Mouse (Mus musculus) layer of hippocampus, adult 9-10 months (tissue): ENCODE results near the gene Emp1.

Experiments used
- DNase-seq: peaks from one replicate; pipeline ENCODE4 v3.0.0; 2022; ENCODE audit warnings: low spot score

Gene Emp1

DNA sequence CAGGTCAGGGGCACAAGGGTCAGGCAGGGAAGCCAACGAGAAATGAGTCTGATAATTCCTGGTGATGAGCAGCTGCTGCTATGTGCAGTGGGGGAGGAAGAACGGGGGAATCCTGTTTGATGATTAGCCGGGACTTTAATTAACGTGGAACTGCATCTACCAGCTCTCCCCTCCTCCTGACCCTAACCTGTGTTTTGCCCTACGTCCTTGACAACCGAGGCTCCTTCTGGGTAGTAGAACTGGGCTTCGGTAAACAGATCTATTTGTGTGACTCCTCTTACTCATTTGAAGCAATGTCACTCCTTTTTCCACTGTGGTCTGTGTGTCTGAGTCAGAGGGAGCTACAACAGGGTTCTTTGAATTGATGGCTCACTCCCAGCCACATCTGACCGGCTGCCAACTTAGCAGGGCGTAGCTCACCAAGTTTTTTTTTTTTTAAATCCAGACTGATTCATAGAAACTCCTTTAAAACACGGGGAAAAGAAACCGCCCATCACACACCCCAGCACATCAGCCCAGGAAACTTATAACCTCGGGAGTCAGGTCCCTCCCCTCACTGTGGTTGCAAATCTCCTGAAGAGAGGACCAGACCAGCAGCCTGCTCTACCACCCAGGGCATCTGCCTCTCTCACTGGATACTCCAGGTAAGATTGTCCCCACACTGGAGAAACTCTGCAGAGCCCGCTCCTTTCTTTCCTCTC is at the start of gene Emp1:
TSS of gene Emp1 (plus strand) at position 87 of the 701 bp plus-strand sequence.
- DNase-seq = no peak

DNA sequence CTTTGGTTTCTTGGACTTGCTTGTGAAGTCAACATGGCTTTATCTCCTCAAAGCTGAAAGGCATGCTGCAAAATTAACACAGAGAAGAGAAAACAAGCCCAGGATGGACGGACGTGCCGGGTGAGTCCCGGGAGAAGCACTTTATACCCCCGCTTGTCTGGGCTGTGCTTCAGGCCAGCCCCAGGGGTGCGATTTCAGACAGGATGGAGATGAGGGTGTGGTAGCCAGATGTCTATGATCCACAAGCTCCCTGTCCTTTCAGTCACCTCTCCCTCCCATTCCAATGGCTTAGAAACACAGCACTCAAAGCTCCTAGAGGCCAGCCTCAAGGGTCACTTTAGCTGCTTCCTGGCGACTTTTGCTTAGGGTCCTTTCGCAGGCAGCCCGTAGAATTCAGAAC is 48.4 kb upstream of the Emp1 start:
- no peak for DNase-seq

DNA sequence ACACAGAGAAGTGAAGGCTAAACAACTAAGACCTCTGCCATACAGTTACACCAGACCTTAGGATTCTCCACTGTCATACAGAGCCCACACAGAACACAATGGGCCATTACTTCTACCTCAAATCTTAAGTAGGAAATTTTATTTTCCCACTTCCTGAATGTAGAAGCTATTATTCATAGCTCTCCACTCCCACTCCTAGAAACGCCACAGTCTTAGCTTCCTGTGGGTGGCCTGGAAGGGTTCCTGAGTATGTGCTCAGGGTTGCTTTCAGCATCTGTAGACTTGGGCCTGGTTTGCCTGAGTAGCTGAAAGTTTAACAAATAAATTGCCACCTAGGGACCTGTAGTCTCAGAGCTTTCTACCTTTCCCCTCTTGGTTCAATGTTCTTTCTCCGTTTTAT is 46.2 kb upstream of the Emp1 start:
- no peak for DNase-seq

DNA sequence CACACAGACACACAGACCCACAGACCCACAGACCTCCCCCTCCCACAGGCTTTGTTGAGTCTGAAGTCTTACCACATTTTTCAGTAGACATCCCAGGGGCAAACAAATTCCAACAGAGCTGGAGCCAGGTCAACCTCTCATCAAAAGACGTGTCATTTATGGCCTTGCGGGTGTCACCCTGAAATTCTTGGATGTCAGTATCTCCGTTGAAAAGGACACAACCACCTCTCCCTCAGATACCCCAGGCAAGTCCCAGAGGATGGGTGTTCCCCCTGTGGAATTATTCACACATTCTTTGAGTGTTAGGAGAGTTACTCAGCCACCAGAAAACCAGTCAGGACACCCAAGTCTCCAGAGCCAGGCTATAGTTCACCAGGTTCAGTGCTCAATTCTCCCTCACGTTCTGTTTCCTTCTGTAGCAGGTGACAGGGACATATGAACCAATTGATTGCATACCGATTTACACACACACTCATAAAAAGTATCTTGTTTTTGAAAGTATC is 42.9 kb upstream of the Emp1 start:
- no peak for DNase-seq

DNA sequence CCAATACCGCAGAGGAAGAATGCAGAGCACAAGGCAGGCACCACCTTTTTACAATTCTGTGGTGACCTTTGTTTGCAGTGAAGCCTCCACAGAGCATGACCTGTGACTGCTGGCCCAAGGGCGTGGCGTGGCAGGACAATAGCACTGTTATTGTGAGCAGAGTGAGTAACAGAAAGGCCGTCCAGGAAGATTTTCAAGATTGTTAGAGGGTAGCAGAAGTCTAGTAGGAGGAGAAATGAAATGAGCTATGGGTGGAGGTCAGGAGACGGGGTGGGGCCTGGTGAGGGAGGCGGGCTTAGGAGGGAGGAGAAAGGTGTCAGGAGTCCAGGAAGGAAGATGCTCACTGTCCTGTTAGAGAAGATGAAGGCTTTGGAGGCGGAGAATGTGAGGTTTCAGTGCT is 39.6 kb upstream of the Emp1 start:
- no peak for DNase-seq

DNA sequence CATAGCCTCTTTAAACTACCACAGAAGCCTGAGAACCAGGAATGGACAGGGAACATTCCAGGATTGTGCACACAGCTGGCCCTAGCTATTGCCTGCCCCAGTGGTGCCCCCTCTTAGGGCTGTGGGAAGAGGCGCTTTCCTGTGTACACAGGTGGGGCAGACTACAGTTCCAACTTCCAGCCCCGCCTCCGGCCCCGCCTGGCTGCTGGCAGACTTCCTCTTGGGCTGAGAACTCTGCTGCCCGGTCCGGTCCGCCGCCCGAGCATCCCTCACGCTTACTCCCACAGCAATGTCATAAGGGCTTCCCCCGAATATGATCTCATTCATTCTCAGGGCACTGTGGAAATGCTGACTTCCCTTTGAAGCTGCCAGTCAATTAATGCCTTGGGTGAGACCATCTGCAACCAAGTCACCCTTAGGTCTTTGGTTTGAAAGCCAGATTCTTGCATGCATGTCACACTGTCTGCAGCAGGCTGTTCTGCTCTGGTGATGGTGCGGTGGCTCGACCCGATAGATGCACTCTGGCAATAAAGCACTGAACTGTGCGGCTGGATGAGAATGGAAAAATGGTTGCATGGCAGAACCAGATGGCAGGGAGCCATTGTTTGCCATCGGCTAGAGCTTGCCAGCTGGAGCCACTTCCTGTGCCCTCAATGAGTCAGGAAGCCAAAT is 38.9 kb upstream of the Emp1 start:
- no peak for DNase-seq

DNA sequence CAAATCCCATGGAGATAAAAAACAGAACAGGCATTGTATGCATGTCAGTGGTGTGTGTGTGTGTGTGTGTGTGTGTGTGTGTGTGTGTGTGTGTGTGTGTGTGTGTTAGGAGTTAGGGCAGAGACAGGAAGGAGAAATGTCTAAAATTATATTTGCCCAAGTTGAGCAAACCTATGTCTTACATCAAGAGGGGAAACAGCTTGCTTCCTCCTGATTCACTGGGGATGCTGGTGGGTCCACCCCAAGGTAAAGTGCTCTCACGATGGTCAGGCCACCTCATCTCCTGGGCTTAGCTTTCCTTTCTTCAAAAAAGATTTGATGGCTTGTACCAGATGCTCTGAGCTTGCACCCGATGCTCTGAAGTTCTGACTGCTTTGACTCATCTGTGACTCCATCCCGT is 38.2 kb upstream of the Emp1 start:
- DNase-seq = no peak

DNA sequence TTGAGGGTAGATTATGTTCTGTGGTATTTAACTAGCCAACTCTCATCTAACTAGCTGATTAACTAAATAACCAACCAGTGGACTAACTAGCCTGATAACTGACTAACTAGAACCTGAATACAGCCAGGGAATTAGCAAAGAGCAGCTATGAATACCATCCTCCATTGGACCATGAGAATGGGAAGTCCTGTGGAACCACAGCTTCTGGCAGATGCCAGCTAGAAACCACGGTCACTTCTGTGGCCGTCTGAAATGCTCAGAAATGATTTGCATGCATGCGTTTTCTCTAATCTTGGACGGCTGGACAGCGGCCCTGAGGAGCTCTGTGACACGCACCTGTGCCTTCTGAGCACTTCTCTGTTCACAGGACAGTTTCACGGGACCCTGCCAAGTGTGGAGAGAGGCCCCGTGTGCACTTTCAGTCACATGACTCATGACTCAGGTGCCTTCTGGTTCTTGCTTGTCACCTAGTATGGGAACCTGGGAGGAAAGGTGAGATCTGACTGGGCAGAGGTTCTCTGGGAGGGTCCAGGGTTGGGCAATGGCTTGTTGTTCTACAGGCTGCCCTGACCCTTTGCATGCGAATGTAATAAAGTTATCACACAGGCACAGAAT is 37.6 kb upstream of the Emp1 start:
- DNase-seq = no peak

DNA sequence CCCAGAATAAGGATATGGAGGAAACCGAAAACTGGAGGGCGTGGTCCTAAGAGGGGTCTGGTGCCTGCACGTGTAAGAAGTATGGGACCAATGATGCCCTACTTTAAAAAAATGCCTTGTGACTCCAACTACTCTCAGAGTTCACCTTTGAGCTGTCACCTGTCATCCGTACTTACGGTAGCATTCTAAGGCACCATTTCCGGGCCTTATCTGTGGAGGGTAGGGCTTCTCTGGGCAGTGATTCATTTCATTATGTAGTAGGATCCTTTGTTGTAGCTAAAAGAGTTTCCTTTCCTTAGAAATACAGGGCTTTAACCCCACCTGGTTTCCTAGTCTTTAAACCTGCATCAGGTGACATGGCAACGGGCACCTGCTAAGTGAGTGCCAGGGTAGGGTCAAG is 35.5 kb upstream of the Emp1 start:
- DNase-seq = no peak

DNA sequence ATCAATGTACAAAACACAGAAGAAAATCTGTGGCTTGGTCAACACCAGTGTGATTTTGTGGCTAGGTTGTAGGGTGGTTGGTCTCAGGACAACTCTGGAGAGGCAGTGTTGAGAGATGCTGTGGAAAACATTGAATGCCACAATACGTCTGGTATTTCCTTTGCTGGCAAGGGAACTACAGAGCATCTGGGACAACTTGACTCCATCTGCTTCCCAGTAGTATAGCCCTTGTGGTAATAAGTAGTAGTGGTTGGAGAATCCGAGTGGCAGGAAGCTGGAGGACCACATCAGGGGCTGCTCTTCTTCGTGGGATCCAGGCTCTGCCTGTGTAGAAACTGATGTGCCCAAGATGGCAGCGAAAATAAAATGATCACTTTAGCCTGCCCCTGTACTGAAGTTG is 30.4 kb upstream of the Emp1 start:
- DNase-seq = peak; percentile 41

DNA sequence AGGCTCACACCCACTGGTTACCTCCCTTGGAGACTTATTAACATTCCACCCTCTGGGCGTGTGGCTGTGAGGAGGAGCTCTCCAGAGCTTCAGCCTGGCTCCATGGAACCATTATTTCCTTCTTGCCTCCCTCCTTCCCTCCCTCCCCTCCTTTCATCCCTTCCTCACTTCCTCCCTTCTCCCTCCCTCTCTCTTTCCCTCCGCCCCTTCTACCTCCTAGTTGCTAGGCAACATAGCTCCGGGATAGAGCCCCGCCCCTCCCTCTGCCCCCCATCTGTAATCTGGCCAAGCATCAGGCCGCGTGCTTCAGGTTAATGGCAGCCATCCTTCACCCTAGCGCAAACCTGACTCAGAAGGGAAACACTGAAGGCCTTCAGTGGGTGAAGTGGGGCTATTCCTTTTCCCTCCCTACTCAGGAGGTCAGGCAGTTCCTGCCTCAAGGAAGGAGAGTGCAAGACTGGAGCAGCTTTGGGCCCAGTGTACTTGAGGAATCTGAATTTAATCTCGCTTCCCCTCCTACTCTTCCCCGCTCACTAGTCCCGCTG is 29.5 kb upstream of the Emp1 start:
- DNase-seq = no peak

DNA sequence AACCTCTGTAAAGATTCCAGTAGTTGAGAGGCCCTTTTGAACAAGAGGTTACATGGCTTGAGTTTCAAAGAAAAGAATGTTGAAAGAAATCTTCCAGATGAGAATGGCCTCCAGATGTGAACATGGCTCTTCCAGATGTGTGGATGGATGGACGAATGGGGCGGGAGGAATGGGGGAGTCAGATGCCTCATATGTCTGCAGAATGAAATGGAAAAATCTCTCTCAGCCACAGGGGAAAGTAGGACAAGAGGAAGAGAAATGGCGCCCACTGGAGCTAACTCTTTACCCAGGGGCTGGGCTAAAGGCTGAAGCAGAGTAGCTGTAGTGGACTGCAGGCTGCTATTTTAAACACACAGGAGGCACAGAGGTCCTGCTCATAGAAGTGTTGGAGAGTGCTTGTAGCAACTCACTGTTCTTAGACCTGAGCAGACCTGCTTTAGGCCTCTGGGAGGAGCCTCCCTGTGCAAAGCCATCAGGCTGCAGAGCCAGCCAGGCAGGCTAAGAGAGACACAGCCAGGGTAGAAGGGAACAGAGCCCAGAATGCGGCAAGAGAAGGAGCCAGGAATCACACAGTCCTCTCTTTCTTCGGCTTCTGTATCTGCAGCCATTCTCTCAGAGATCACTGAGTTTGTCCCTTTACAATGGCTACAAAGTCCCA is 28.2 kb upstream of the Emp1 start:
- no peak for DNase-seq

DNA sequence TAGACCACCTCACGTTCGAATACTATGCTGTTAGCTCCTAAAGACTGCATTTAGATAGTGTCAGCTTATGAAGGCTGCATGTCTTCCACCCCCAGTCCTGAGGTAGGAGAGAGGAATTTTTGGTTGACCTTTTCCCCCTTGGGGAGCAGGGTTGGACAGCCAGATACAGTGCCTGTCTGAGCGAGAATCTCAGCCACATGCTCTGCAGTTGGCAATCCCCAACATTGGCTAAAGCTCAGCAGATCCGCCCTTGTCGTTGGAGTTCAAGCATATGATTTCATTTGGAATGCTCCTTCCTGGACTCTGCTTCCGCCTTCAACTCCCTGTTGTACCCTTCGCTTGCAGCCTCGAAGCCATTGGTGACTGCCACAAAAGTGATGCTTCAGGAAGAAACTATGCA is 26.0 kb upstream of the Emp1 start:
- no peak for DNase-seq

DNA sequence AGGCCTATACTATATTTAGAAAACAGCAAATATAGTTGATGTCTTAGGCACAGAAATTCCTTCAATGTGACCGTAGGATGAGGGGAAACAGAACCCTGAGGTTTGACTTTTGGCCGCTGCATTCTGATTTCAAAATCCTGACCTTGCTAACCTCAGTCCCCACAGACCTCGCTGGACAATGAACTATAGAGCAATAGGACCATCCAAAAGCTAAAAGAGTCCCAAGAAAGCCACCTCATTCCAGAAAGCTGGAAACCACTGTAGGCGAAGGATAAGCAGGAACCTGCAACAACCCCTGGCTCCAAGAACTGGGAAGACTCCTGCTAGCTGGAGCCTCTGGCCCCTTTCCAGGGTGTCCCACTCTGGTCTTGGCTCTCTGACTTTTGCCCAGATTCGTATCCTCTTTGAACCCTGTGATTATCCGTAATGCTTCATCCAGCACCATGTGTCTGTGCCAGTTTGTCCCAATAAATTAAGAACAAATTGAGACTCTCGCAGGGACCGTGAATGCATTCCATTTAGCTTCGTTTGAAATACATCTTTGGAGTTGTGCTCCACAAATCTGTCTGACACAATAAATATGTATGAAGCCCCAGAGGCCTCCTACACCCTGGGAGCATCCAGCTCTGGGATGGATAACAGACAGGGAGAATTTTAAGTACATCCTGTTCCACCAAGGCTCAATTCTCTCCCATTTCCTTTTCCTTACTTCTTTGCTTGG is 21.8 kb upstream of the Emp1 start:
- DNase-seq = no peak

DNA sequence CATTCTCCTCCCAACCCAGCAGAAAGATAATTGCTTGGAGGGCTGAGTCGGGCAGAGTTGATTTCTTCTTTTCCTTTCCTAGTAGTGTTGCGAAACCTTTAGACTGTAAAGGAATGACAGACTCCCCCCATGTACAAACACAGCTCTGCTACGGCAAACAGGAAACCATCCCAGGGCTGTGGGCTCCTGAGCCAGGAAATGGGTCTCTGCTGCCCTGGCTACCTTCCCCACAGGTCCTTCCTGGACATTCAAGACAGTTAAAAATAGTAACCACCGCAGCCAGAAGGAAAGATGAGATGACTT is 21.3 kb upstream of the Emp1 start:
- no peak for DNase-seq

DNA sequence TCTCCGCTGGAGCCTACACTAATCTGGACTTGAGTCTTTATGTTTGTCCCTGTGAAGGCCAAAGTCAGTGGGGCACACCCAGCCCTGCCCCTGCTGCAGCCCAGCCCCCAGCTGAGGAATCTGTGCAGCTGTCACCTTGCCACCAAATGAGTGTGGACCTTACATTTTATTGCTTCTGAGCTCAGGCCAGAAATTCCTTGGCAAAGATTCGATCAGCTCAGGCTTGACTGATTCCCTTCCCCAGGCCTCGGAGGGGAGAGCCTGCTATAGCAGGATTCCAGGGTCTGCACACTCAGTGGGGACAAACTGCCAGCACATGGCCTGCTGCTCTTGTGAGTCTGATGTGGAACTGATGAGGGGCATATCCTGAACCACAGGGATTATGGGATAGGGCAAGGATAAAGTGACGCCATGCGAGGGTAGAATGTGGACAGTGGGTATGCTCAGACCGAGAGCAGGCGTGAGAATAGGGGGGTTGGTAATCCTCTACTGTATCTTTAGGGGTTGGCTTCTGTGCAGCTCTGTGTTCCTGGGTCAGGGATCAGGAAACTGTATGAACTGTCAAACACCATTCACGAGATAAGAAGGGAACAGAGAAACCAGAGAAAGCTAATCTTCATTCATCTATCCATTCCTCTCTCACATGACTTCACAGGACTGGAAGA is 10.6 kb upstream of the Emp1 start:
- no peak for DNase-seq

DNA sequence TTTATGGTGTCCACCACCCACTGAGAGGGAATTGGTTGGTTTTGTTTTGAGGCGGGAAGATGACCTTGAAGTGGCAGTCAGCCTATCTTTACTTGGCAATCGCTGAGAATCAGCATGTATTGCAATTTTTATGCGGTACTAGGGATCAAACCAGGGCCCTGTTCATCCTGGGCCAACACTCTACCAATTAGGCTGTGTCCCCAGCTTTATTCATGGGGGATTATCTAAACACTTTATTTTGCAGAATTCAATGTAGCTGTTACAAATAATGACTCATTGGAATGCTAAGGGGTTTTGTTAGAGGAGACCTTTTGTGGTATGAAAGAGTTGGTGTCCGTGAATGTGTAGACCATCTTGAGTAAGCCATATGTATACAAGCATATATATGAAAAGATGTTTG is 9.8 kb upstream of the Emp1 start:
- DNase-seq = no peak

DNA sequence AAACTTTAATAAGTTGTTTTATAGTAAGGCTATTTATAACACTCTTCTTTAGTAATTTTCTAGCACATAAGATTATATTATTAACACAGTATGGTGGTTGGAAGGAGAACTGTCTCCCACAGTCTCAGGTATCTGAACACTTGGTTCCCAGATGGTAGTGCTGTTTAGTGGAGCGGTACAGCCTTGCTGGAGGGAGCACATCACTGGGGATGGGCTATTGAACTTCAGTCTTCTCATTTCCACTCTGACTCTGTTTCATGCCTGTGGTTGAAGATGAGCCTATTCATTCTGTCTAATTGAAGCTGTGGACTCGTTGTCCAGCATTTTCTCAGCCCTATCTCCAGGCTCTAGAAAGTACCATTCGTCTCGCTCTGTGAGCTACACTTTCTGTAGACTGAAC is 7.4 kb upstream of the Emp1 start:
- no peak for DNase-seq

DNA sequence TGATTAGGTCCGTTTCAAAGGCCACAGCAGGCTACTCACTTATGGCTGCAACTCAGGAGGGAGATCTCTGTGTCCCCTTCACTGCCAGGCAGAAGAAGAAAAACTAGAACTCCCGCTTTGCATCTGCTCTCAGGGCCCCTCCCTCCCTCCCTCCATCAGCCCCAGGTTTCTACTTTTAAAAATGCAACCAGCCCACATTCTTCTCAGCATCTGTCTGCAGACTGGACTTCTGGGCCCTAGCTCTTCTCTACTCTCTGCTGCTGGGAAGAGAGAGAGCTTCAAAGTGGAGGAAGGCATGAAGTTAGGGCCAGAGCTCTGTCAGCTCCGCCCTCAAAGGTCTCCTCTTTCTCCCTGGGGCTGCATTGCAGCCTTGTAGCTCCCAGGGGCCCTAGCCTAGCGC is 2.0 kb upstream of the Emp1 start:
- DNase-seq = no peak

DNA sequence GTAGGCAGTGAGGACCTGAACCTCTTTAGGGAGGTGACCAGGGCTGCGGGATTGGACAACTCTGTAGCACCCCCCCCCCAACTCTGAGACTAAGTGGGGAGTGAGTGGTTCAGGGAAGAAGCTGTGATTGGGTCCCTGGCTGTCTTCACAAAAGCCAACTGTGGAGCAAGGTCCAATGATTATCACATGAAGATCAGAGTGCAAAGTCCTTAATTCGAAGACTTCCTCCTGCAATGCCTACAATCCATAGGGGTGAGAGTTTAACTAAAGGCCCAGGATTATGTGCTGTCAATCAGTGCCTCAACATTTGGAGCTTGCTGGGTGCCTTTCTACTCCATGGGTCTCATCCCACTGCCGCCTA is 267 bp upstream of the Emp1 start:
- DNase-seq = no peak

DNA sequence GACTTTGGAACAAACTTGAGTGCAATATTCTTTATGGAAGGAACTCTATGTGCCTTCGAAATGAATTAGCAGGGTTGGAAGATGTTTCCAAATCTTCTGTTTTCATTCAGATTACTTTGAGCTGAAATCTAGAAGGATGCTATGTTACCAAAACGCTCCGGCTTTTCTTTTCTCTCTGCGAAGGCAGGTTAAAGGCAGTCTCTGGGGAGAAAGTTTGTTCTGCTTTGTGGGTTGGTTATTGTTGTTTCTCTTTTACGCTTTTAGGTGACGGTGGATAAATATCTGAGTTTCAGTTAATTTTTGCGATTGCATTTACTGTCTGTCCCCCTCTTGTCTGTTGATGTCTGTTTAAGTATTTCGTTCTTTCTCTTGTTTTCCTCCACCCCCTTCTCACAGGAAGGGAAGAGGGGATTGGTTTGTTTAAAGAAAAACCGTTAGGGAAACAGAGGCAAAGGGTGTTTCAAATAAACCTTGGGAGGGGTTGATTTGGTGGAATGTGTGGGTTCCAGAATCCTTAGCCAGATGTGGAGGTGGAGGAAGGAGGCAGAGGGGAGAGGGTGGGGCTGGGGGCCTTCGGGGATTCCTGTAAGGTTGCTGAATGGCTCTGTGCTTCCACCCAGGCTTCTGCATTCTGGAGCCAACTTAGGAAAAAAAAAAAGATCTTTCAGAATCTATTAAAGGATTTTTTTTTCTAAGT is 1.1 kb downstream of the Emp1 start:
- DNase-seq = no peak
